Mouse (Mus musculus): ENCODE measurements around the gene Vps37b. TPM values are rescaled to one million over a fixed set of nuclear protein-coding genes. Genes with fewer than 3 reads are reported as not detected.

Vps37b gene
- polyA plus RNA-seq, 1 experiment from 2014 or later = 41.6 TPM

DNA sequence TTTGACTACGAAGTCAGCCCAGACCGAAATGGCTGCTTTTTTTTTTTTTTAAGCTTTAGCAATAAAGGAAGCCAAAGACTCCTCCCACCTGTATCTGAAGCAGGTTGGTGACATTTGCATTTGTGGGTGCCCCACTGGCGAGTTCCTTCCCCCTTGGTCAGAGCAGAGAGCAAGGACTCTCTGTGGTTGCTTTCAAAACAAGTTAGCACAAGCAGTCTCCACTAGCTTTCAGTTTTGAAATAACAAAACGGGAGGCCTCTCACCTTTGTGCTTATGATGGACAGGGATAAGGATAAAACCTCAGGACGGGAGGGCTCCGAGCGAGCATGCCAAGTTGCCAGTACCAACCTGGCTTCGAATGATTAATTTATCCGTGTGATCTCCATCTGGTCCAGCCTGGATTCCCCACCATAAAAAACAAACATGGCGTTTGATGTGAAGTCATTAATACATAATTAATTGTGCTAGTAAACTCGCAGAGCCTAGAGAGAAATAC, 57.4 kb downstream of the Vps37b start:
- peaks cover 11% of the 10 kb centered on the region for H3K27me3 ChIP-seq (ENCODE audit: control insufficient read depth, insufficient read depth, low read depth, low read length)
- no peaks in the 10 kb centered on the region for H3K9me3 ChIP-seq (ENCODE audit: control insufficient read depth, low read length)
- no peak overlapping the region for H3K27ac ChIP-seq (ENCODE audit: low read length)
- peak overlapping the region; percentile 76 for H3K4me3 ChIP-seq (ENCODE audit: low read length)
- 22% methylated on average over 11 of the region's 11 CpGs for WGBS
- peaks cover 23% of the 10 kb centered on the region for H3K4me1 ChIP-seq (replicated peaks; ENCODE audit: control insufficient read depth, insufficient read depth, low read length)
- no peak overlapping the region for H3K9ac ChIP-seq (ENCODE audit: low read length)
- H3K36me3 ChIP-seq (ENCODE audit: control insufficient read depth, insufficient read depth, low read length) = no peaks in the 10 kb centered on the region
- no peak for ATAC-seq (ENCODE audit: low read depth)
- H3K4me2 ChIP-seq (ENCODE audit: low read depth, low read length) = peak overlapping the region; percentile 95

DNA sequence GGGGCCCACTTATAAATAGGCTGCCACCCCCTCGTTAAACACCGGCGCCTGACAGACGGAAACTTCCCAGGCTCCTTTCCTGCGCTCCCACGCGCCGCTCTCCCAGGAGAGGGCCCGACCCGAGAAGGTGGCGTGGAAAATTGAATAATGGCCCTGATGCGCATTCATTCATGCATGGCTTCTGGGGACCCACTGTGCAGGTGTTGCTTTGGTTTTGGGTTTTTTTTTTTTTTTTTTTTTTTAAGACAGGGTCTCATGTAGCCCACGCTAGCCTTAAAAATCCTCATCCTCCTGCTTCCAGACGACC, 57.9 kb downstream of the Vps37b start:
- WGBS = under 1% methylated on average over 14 of the region's 14 CpGs
- Histone ChIP-seq H3K4me1 (replicated peaks; ENCODE audit: control insufficient read depth, insufficient read depth, low read length) (peaks cover 19% of the 10 kb centered on the region), H3K36me3 (ENCODE audit: control insufficient read depth, insufficient read depth, low read length) (no peaks in the 10 kb centered on the region), H3K9me3 (ENCODE audit: control insufficient read depth, low read length) (no peaks in the 10 kb centered on the region), H3K4me2 (ENCODE audit: low read depth, low read length) (peak overlapping the region; percentile 95), H3K4me3 (ENCODE audit: low read length) (peak overlapping the region; percentile 76), H3K27ac (ENCODE audit: low read length) (no peak overlapping the region; the same call in 1 of the 2 replicates), H3K9ac (ENCODE audit: low read length) (peak overlapping the region; percentile 75), H3K27me3 (ENCODE audit: control insufficient read depth, insufficient read depth, low read depth, low read length) (peaks cover 11% of the 10 kb centered on the region)
- no peak for ATAC-seq (ENCODE audit: low read depth)

DNA sequence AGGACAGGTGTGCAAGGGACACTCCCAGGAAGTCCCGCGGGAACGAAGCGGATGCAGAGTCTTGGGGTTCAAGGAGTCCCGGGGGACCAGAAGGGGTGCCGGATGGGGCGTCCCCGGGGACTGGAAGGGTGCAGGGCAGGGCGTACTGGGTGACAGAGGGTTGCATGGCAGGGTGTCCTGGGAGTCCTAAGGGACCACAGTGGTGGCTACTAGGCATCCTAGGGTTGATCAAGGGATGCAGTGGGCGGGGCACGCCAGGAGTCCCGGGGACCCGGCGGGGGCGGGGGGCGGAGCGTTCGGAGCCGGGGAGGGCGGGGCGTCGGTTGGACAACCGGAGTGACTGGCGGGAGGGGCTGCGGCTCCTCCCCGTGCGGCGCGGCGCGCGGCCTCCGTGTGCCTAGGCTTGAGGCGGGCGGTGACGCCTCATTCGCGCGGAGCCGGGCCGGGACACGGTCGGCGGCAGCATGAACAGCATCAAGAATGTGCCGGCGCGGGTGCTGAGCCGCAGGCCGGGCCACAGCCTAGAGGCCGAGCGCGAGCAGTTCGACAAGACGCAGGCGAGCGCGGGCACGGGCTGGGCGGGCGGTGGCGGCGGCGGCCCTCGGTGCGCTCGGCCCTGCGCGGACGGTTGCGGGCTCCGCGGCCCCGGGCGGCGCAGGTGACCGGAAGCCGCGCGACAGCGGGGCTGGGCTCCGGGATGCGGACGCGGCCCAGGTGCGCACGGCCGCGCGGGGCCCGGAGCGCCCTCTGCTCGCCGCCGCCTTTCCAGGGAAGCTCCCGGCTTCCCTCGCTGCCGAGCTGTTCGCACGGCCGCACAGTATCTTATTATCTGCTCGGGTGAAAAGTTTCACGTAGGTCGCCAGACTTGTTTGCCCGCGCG, 58.5 kb downstream of the Vps37b start, which contains the start of gene Hip1r:
Gene Hip1r (plus strand): TSS at position 330 of the 880 bp plus-strand sequence.
- Histone ChIP-seq H3K27ac (ENCODE audit: low read length) (peak within 1 kb of the TSS; percentile 55), H3K4me3 (ENCODE audit: low read length) (peak within 1 kb of the TSS; percentile 76), H3K4me2 (ENCODE audit: low read depth, low read length) (peak within 1 kb of the TSS; percentile 95), H3K27me3 (ENCODE audit: control insufficient read depth, insufficient read depth, low read depth, low read length) (peaks cover 11% of the 10 kb centered on the region), H3K4me1 (replicated peaks; ENCODE audit: control insufficient read depth, insufficient read depth, low read length) (peaks cover 19% of the 10 kb centered on the region), H3K9me3 (ENCODE audit: control insufficient read depth, low read length) (no peaks in the 10 kb centered on the region), H3K36me3 (ENCODE audit: control insufficient read depth, insufficient read depth, low read length) (no peaks in the 10 kb centered on the region), H3K9ac (ENCODE audit: low read length) (peak within 1 kb of the TSS; percentile 75)
- peak; percentile 76 for ATAC-seq (ENCODE audit: low read depth)
- WGBS = 1% methylated on average over 68 of the region's 106 CpGs

DNA sequence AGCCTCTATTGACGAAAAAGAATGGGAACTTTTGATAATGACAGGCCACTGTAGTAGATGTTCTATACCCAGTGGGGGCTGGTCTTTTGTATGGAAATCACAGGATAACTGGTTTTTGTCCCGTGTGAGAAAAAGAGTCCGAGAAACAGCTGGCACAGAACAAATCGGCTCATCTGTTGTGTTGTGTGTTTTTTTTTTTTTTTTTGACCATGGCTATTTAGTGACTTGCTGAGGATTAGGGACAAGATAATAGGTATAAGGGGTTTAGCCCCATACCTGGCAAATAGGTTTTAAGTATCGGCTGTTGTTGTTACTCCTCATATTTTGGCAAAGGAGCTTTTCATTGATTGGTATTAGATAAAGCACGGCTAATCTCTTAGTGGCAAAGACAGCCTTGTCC, 59.6 kb downstream of the Vps37b start:
- WGBS = 61% methylated on average over 6 of the region's 6 CpGs
- no peak for ATAC-seq (ENCODE audit: low read depth)

DNA sequence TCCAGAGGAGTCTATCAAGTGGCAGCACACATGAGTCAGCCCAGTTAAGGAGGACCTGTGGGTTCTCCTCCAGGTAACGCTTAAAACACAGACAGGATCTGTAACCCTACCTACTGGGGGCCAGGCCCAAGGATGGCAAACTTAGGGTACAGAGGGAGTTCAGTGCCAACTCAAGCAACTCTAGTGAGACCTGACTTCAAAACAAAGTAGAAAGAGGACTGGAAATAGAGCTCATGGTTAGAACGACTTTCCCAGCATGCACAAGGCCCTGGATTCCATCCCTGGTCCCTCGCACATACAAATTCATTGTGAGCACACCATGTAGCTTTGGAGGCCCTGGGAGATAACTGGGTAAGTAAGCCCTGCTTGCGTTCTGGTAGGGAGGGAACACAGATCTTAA, 61.5 kb downstream of the Vps37b start:
- no peak for ATAC-seq (ENCODE audit: low read depth)
- Histone ChIP-seq H3K9ac (ENCODE audit: low read length) (no peak overlapping the region), H3K27me3 (ENCODE audit: control insufficient read depth, insufficient read depth, low read depth, low read length) (peaks cover 11% of the 10 kb centered on the region), H3K4me3 (ENCODE audit: low read length) (no peak overlapping the region), H3K4me2 (ENCODE audit: low read depth, low read length) (no peak overlapping the region), H3K36me3 (ENCODE audit: control insufficient read depth, insufficient read depth, low read length) (no peaks in the 10 kb centered on the region), H3K9me3 (ENCODE audit: control insufficient read depth, low read length) (no peaks in the 10 kb centered on the region), H3K4me1 (replicated peaks; ENCODE audit: control insufficient read depth, insufficient read depth, low read length) (peaks cover 4% of the 10 kb centered on the region; the same call in 1 of the 2 replicates), H3K27ac (ENCODE audit: low read length) (no peak overlapping the region)
- WGBS = 84% methylated on average over 4 of the region's 4 CpGs

More for the DNA sequence above, 59.6 kb downstream of the Vps37b start:
- H3K4me3 ChIP-seq (ENCODE audit: low read length) = no peak overlapping the region
- H3K9ac ChIP-seq (ENCODE audit: low read length) = no peak overlapping the region
- H3K27ac ChIP-seq (ENCODE audit: low read length) = no peak overlapping the region
- no peak overlapping the region for H3K4me2 ChIP-seq (ENCODE audit: low read depth, low read length)
- H3K9me3 ChIP-seq (ENCODE audit: control insufficient read depth, low read length) = no peaks in the 10 kb centered on the region
- H3K36me3 ChIP-seq (ENCODE audit: control insufficient read depth, insufficient read depth, low read length) = no peaks in the 10 kb centered on the region
- H3K27me3 ChIP-seq (ENCODE audit: control insufficient read depth, insufficient read depth, low read depth, low read length) = peaks cover 11% of the 10 kb centered on the region
- H3K4me1 ChIP-seq (replicated peaks; ENCODE audit: control insufficient read depth, insufficient read depth, low read length) = peaks cover 11% of the 10 kb centered on the region

GRCm38 (mm10) chr5:123969216-123969615, 62.9 kb downstream of the Vps37b start:
- H3K4me1 ChIP-seq (replicated peaks; ENCODE audit: control insufficient read depth, insufficient read depth, low read length) = no peaks in the 10 kb centered on the region
- H3K27me3 ChIP-seq (ENCODE audit: control insufficient read depth, insufficient read depth, low read depth, low read length) = peaks cover 4% of the 10 kb centered on the region
- H3K9me3 ChIP-seq (ENCODE audit: control insufficient read depth, low read length) = no peaks in the 10 kb centered on the region
- WGBS = 72% methylated on average over 8 of the region's 8 CpGs
- no peak overlapping the region for H3K9ac ChIP-seq (ENCODE audit: low read length)
- H3K4me2 ChIP-seq (ENCODE audit: low read depth, low read length) = no peak overlapping the region
- no peak for ATAC-seq (ENCODE audit: low read depth)
- H3K27ac ChIP-seq (ENCODE audit: low read length) = no peak overlapping the region
- no peak overlapping the region for H3K4me3 ChIP-seq (ENCODE audit: low read length)
- no peaks in the 10 kb centered on the region for H3K36me3 ChIP-seq (ENCODE audit: control insufficient read depth, insufficient read depth, low read length)

DNA sequence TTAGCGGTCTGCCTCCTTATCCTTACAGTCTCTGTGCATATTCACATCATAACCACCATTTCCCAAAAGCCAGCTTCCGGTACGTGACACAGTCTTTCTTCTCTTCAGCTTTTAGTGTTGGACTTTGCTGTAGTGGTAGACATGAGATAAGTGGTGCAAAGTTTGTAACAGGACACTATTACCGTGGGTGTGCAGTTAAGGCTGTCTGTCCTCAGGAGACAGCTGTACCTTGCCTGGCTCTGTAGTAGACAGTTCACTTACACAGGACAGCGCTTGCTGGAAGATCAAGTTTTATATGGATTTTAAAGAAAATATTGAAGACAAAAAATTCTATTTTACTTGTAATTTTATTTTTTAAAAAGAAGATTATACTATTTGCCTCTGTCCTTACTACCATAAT, 63.6 kb downstream of the Vps37b start:
- 53% methylated on average over 5 of the region's 5 CpGs for WGBS
- H3K9ac ChIP-seq (ENCODE audit: low read length) = no peak overlapping the region
- no peak overlapping the region for H3K27ac ChIP-seq (ENCODE audit: low read length)
- no peak for ATAC-seq (ENCODE audit: low read depth)
- no peaks in the 10 kb centered on the region for H3K9me3 ChIP-seq (ENCODE audit: control insufficient read depth, low read length)
- no peaks in the 10 kb centered on the region for H3K36me3 ChIP-seq (ENCODE audit: control insufficient read depth, insufficient read depth, low read length)
- no peak overlapping the region for H3K4me2 ChIP-seq (ENCODE audit: low read depth, low read length)
- H3K27me3 ChIP-seq (ENCODE audit: control insufficient read depth, insufficient read depth, low read depth, low read length) = peaks cover 4% of the 10 kb centered on the region
- no peak overlapping the region for H3K4me3 ChIP-seq (ENCODE audit: low read length)
- no peaks in the 10 kb centered on the region for H3K4me1 ChIP-seq (replicated peaks; ENCODE audit: control insufficient read depth, insufficient read depth, low read length)

- Histone ChIP-seq H3K27ac (ENCODE audit: low read length) (no peak overlapping the region), H3K36me3 (ENCODE audit: control insufficient read depth, insufficient read depth, low read length) (no peaks in the 10 kb centered on the region), H3K27me3 (ENCODE audit: control insufficient read depth, insufficient read depth, low read depth, low read length) (no peaks in the 10 kb centered on the region), H3K9me3 (ENCODE audit: control insufficient read depth, low read length) (no peaks in the 10 kb centered on the region), H3K4me3 (ENCODE audit: low read length) (no peak overlapping the region), H3K4me2 (ENCODE audit: low read depth, low read length) (no peak overlapping the region), H3K4me1 (replicated peaks; ENCODE audit: control insufficient read depth, insufficient read depth, low read length) (no peaks in the 10 kb centered on the region), H3K9ac (ENCODE audit: low read length) (no peak overlapping the region)
- 61% methylated on average over 2 of the region's 2 CpGs for WGBS
- ATAC-seq (ENCODE audit: low read depth) = no peak
Observed at GRCm38 (mm10) chr5:123966759-123967158, 65.3 kb downstream of the Vps37b start.

DNA sequence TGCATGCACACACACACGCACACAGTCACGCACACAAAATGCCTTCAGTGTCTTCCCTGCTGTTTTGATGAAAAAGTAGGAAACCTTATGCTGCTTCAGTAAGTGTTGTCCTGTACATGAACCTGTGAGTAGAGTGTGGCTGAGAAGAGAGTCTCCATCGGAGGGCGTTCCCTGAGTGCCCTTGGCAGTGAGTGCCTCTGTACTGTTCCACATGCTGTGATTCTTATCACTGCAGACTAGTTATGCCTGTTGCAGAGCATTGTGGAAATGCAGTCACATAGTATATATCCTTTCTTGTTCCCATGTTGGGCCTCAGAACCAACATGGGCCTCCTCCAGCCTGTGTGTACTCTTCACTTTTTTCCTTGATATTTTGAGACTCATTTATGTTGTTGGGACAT, 67.9 kb downstream of the Vps37b start:
- Histone ChIP-seq H3K27ac (ENCODE audit: low read length) (no peak overlapping the region), H3K36me3 (ENCODE audit: control insufficient read depth, insufficient read depth, low read length) (no peaks in the 10 kb centered on the region), H3K4me1 (replicated peaks; ENCODE audit: control insufficient read depth, insufficient read depth, low read length) (no peaks in the 10 kb centered on the region), H3K9me3 (ENCODE audit: control insufficient read depth, low read length) (no peaks in the 10 kb centered on the region), H3K4me2 (ENCODE audit: low read depth, low read length) (no peak overlapping the region), H3K9ac (ENCODE audit: low read length) (no peak overlapping the region), H3K27me3 (ENCODE audit: control insufficient read depth, insufficient read depth, low read depth, low read length) (no peaks in the 10 kb centered on the region), H3K4me3 (ENCODE audit: low read length) (no peak overlapping the region)
- 80% methylated on average over 4 of the region's 4 CpGs for WGBS
- ATAC-seq (ENCODE audit: low read depth) = no peak
